Mouse (Mus musculus): Measurements from ENCODE around the gene Mnx1. TPM values are rescaled to one million over a fixed set of nuclear protein-coding genes. Genes with fewer than 3 reads are reported as not detected.
A peak's percentile ranks its signal among the peaks of the same experiment; 100 is the strongest.
"Not testable (repeated sequence)": the region's sequence is repeated elsewhere in the genome, so short reads cannot be mapped to it uniquely, and the experiment has no call there.

Mnx1 gene
- polyA plus RNA-seq, 1 experiment from 2014 or later = not detected

GRCm38 (mm10) chr5:29445275-29445674 is 33.0 kb downstream of the Mnx1 start:
- Histone ChIP-seq H3K36me3 (ENCODE audit: inconsistent target) (peaks cover 90% of the 10 kb centered on the region), H3K79me2 (ENCODE audit: inconsistent target) (no peaks in the 10 kb centered on the region), H3K27ac (no peak overlapping the region), H3K4me3 (ENCODE audit: inconsistent target) (no peak overlapping the region)
- 96% methylated on average over 2 of the region's 2 CpGs for WGBS (ENCODE audit: missing documents)

GRCm38 (mm10) chr5:29436728-29437127 is 41.5 kb downstream of the Mnx1 start:
- peaks cover 29% of the 10 kb centered on the region for H3K79me2 ChIP-seq (ENCODE audit: inconsistent target)
- H3K36me3 ChIP-seq (ENCODE audit: inconsistent target) = peaks cover 38% of the 10 kb centered on the region
- not testable (repeated sequence) for H3K4me3 ChIP-seq (ENCODE audit: inconsistent target); H3K27ac ChIP-seq
- WGBS (ENCODE audit: missing documents) = 97% methylated on average over 5 of the region's 6 CpGs

- no peak overlapping the region; the same call in 1 of the 2 replicates for H3K27ac ChIP-seq
- H3K79me2 ChIP-seq (ENCODE audit: inconsistent target) = peaks cover 29% of the 10 kb centered on the region
- H3K4me3 ChIP-seq (ENCODE audit: inconsistent target) = peak overlapping the region; percentile 60
- WGBS (ENCODE audit: missing documents) = 41% methylated on average over 8 of the region's 8 CpGs
- peaks cover 26% of the 10 kb centered on the region for H3K36me3 ChIP-seq (ENCODE audit: inconsistent target)
These were observed 42.8 kb downstream of the Mnx1 start for GRCm38 (mm10) chr5:29435491-29435890.

- WGBS (ENCODE audit: missing documents) = 1% methylated on average over 43 of the region's 48 CpGs
- Histone ChIP-seq H3K4me3 (ENCODE audit: inconsistent target) (peak overlapping the region; percentile 60), H3K79me2 (ENCODE audit: inconsistent target) (peaks cover 29% of the 10 kb centered on the region), H3K36me3 (ENCODE audit: inconsistent target) (peaks cover 23% of the 10 kb centered on the region; the same call in 1 of the 2 replicates), H3K27ac (no peak overlapping the region; the same call in 1 of the 2 replicates)
These were observed 43.4 kb downstream of the Mnx1 start for GRCm38 (mm10) chr5:29434872-29435358.

GRCm38 (mm10) chr5:29434228-29434871 is 43.9 kb downstream of the Mnx1 start, which contains the start of gene Nom1:
TSS of gene Nom1 (plus strand) at chr5:29434664.
- Histone ChIP-seq H3K27ac (no peak within 1 kb of the TSS; the same call in 1 of the 2 replicates), H3K36me3 (ENCODE audit: inconsistent target) (peaks cover 18% of the 10 kb centered on the region; the same call in 1 of the 2 replicates), H3K79me2 (ENCODE audit: inconsistent target) (peaks cover 29% of the 10 kb centered on the region), H3K4me3 (ENCODE audit: inconsistent target) (peak within 1 kb of the TSS; percentile 60)
- 6% methylated on average over 29 of the region's 29 CpGs for WGBS (ENCODE audit: missing documents)

GRCm38 (mm10) chr5:29423330-29423729 is 54.9 kb downstream of the Mnx1 start:
- not testable (repeated sequence) for H3K4me3 ChIP-seq (ENCODE audit: inconsistent target); H3K27ac ChIP-seq; H3K79me2 ChIP-seq (ENCODE audit: inconsistent target); H3K36me3 ChIP-seq (ENCODE audit: inconsistent target)
- WGBS (ENCODE audit: missing documents) = 64% methylated on average over 3 of the region's 3 CpGs

Other genes starting within 250 kb of the Mnx1 start
- gene Lmbr1, start 100.1 kb downstream of the Mnx1 start, polyA plus RNA-seq (2018) = 1.2 to 2.4 TPM (median 2.1 TPM) in 3 replicates
- 6.9 to 20.3 TPM (median 14.0 TPM) in 3 replicates for gene Nom1, start 43.8 kb downstream of the Mnx1 start, polyA plus RNA-seq (2018)
- 11.2 to 20.9 TPM (median 14.9 TPM) in 3 replicates for gene Ube3c, start 90.8 kb upstream of the Mnx1 start, polyA plus RNA-seq (2018)